Mouse (Mus musculus) kidney, embryonic 14.5 days (tissue): ENCODE data around the gene Rpl12. TPM values are rescaled to one million over a fixed set of nuclear protein-coding genes. Genes with fewer than 3 reads are reported as not detected.

ENCODE experiments used
- ATAC-seq: fragments of 200-750 bp; cut with Nextera tagmentation; 2 replicates; pipeline ENCODE4 v1.8.0; 2017; ENCODE audit warnings: moderate number of reproducible peaks, mild to moderate bottlenecking, moderate TSS enrichment, moderate library complexity; ENCODE audit not compliant: low FRiP score, low TSS enrichment
- H3K27ac ChIP-seq: fragments of 300-500 bp; sonication (generic); 2 replicates; pipeline ENCODE4 v1.5.1; 2014; ENCODE audit warnings: low read depth, mild to moderate bottlenecking, low read length, moderate library complexity, mixed read lengths
- H3K27me3 ChIP-seq: fragments of 300-500 bp; sonication (generic); 2 replicates; pipeline ENCODE4 v1.6.1; 2014; ENCODE audit warnings: mild to moderate bottlenecking, low read length; ENCODE audit not compliant: control insufficient read depth, insufficient read depth
- H3K36me3 ChIP-seq: fragments of 300-500 bp; sonication (generic); 2 replicates; pipeline ENCODE4 v1.6.1; 2014; ENCODE audit warnings: low read length, mixed read lengths; ENCODE audit not compliant: control insufficient read depth, insufficient read depth
- H3K4me1 ChIP-seq: fragments of 300-500 bp; sonication (generic); 2 replicates; pipeline ENCODE4 v1.6.1; 2014; ENCODE audit warnings: low read length, mixed read lengths; ENCODE audit not compliant: control insufficient read depth, insufficient read depth
- H3K4me2 ChIP-seq: fragments of 300-500 bp; sonication (generic); replicated peaks from 2 replicates; pipeline ENCODE4 v1.6.1; 2014; ENCODE audit warnings: low read depth, mild to moderate bottlenecking, low read length
- H3K4me3 ChIP-seq: fragments of 300-500 bp; sonication (generic); 2 replicates; pipeline ENCODE4 v1.5.1; 2014; ENCODE audit warnings: mild to moderate bottlenecking, low read length
- H3K9ac ChIP-seq: fragments of 300-500 bp; sonication (generic); 2 replicates; pipeline ENCODE4 v1.6.1; 2014; ENCODE audit warnings: low read depth, mild to moderate bottlenecking, low read length, moderate library complexity
- H3K9me3 ChIP-seq: fragments of 300-500 bp; sonication (generic); 2 replicates; pipeline ENCODE4 v1.6.1; 2016; ENCODE audit warnings: low read length; ENCODE audit not compliant: control insufficient read depth
- WGBS: fragments of 180-500 bp; shearing (Covaris S2); extraction: QIAGEN DNeasy Blood & Tissue Kit; methylation state at CpG from one replicate; pipeline ENCODE4 v1.1.7; 2014; 5-methylcytosine and 5-hydroxymethylcytosine counted together
- polyA plus RNA-seq: library from polyadenylated mRNA; unstranded; fragments of >200 nt; fragmentation: Nextera tagmentation; extraction: Ambion mirVana; gene quantifications from 2 replicates; pipeline ENCODE4 v1.2.1, GENCODE M21; 2014

Rpl12 gene
- 249 and 308 TPM in 2 replicates for polyA plus RNA-seq

GRCm38 (mm10) chr2:32961192-32961995 is at the start of gene Rpl12, which contains the start of gene Lrsam1:
TSS of gene Rpl12 (plus strand) at chr2:32961559.
TSS of gene Lrsam1 (minus strand) at chr2:32961614.
- Histone ChIP-seq H3K4me2 (peak within 1 kb of the TSS; percentile 57), H3K9ac (peak within 1 kb of the TSS; percentile 81), H3K4me1 (peaks cover 26% of the 10 kb centered on the region), H3K27ac (peak within 1 kb of the TSS; percentile 94), H3K27me3 (no peaks in the 10 kb centered on the region), H3K9me3 (no peaks in the 10 kb centered on the region), H3K4me3 (peak within 1 kb of the TSS; percentile 97), H3K36me3 (peaks cover 24% of the 10 kb centered on the region)
- WGBS, result 3% methylated on average over 55 of the region's 55 CpGs
- peak; percentile 93 for ATAC-seq

- H3K27me3 ChIP-seq, result no peaks in the 10 kb centered on the region
- no peak overlapping the region for H3K9ac ChIP-seq
- no peaks in the 10 kb centered on the region for H3K9me3 ChIP-seq
- H3K36me3 ChIP-seq, result peaks cover 32% of the 10 kb centered on the region; the same call in 1 of the 2 replicates
- H3K4me2 ChIP-seq, result no peak overlapping the region
- no peak overlapping the region for H3K4me3 ChIP-seq
- H3K4me1 ChIP-seq, result peaks cover 33% of the 10 kb centered on the region
- no peak overlapping the region for H3K27ac ChIP-seq
- ATAC-seq, result no peak
- WGBS, result 85% methylated on average over 7 of the region's 7 CpGs
Measured at GRCm38 (mm10) chr2:32911639-32912182, 49.6 kb upstream of the Rpl12 start.

DNA sequence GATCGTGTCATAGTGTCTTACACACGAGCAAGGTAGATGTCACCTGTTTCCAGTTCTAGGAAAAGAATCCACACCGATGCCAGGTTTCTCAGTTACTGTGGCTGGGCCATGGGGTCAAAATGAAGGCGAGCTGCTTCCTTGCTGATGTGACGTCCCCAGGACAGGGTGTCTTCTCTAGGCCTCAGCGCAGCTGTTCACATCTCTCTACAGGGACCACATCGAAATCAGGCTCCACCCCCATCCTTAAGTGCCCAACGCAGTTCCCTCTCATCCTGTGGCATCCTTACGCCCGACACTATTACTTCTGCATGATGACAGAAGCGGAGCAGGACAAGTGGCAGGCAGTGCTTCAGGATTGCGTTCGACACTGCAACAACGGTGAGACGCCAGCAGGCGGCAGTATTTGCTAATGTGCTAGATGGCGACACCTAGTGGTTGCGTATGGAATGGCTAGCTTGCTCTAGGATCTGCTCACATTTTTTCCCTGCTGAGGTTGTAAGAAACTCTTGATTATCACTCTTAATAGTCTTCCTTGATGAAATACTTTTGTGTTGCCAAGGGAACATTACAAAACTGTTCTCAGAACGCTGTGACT is 49.1 kb upstream of the Rpl12 start:
- peaks cover 27% of the 10 kb centered on the region for H3K4me1 ChIP-seq
- peaks cover 32% of the 10 kb centered on the region; the same call in 1 of the 2 replicates for H3K36me3 ChIP-seq
- peak; percentile 8; the same call in 1 of the 2 replicates for ATAC-seq

DNA sequence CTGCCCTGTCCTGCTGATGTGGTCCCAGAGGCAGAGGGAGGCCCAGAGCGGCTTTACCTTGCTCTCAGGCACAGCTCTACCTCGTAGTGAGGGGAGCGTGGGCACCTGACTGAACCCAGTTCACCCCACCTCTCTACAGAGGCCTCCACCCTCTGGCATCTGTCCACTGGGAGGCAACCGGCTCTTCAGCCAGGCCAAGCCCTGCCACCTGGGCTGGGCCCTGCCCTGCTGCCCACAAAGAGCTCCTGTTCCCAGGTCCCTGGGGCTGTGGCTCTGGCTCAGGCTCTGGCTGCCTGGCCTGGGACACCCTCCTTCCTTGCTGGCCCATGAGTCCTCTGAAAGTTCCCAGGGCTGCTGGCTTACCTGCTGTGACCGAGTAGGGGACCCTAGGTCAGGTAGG is 47.0 kb upstream of the Rpl12 start:
- 61% methylated on average over 5 of the region's 5 CpGs for WGBS
- no peak for ATAC-seq
- Histone ChIP-seq H3K4me2 (no peak overlapping the region), H3K4me1 (peaks cover 11% of the 10 kb centered on the region), H3K27me3 (no peaks in the 10 kb centered on the region), H3K9ac (peak overlapping the region; percentile 48), H3K36me3 (peaks cover 40% of the 10 kb centered on the region), H3K9me3 (no peaks in the 10 kb centered on the region), H3K4me3 (no peak overlapping the region), H3K27ac (peak overlapping the region; percentile 82)

More for the DNA sequence above, 49.1 kb upstream of the Rpl12 start:
- H3K4me2 ChIP-seq, result no peak overlapping the region
- H3K4me3 ChIP-seq, result no peak overlapping the region
- H3K9me3 ChIP-seq, result no peaks in the 10 kb centered on the region
- 32% methylated on average over 19 of the region's 19 CpGs for WGBS
- no peaks in the 10 kb centered on the region for H3K27me3 ChIP-seq
- H3K27ac ChIP-seq, result no peak overlapping the region
- H3K9ac ChIP-seq, result no peak overlapping the region

- Histone ChIP-seq H3K4me3 (no peak overlapping the region), H3K9me3 (no peaks in the 10 kb centered on the region), H3K27me3 (no peaks in the 10 kb centered on the region), H3K4me2 (no peak overlapping the region), H3K27ac (peak overlapping the region; percentile 82), H3K4me1 (peaks cover 11% of the 10 kb centered on the region), H3K9ac (no peak overlapping the region; the same call in 1 of the 2 replicates), H3K36me3 (peaks cover 46% of the 10 kb centered on the region)
- ATAC-seq, result peak; percentile 40; the same call in 1 of the 2 replicates
- WGBS, result 34% methylated on average over 3 of the region's 3 CpGs
Measured at GRCm38 (mm10) chr2:32914896-32915295, 46.5 kb upstream of the Rpl12 start.

DNA sequence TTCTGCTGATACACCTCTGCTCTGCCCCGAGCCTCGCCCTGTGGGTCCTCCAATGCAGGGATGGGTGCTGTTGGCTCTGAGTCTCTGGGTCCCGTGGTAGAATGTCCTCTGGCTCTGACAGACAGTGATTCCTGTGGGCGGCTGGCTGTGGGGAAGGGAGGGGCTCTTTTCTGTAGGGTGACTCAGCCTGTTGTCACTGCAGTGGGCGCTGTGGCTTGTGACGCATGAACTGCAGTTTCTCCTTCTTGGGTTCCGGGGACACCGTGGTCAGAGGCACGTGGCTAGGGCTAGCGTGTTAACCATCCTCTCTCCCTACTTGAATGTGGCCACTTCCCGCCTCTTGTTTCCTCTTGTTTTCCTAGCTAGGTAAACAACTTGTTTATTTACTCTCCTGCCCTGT is 43.8 kb upstream of the Rpl12 start:
- Histone ChIP-seq H3K27ac (no peak overlapping the region), H3K4me2 (no peak overlapping the region), H3K36me3 (peaks cover 54% of the 10 kb centered on the region), H3K4me3 (no peak overlapping the region), H3K4me1 (peaks cover 11% of the 10 kb centered on the region), H3K9ac (no peak overlapping the region), H3K27me3 (no peaks in the 10 kb centered on the region), H3K9me3 (no peaks in the 10 kb centered on the region)
- ATAC-seq, result no peak
- WGBS, result 82% methylated on average over 11 of the region's 11 CpGs

DNA sequence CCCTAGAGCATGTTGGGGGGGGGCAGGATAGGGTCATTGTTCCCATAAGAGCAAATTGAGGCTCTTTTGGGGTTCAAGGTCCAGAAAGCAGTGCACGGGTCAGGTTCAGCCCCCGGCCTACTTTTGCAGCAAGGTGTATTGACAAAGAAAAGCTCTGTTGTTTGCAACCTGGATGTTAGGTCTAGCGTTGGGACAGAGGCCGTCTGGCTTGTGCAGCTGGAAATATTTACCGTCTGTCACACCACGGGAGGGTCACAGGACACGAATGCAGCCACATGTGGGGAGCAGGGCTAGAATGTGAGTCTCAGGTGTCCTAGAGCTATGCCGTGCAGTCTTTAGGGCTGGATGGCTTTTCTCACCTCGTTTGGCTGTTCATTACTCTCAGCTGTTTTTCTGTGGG is 43.0 kb upstream of the Rpl12 start:
- no peak overlapping the region for H3K9ac ChIP-seq
- H3K9me3 ChIP-seq, result no peaks in the 10 kb centered on the region
- H3K27ac ChIP-seq, result no peak overlapping the region
- peaks cover 56% of the 10 kb centered on the region for H3K36me3 ChIP-seq
- H3K27me3 ChIP-seq, result no peaks in the 10 kb centered on the region
- 62% methylated on average over 9 of the region's 9 CpGs for WGBS
- no peak overlapping the region for H3K4me3 ChIP-seq
- no peak overlapping the region for H3K4me2 ChIP-seq
- H3K4me1 ChIP-seq, result peaks cover 11% of the 10 kb centered on the region
- ATAC-seq, result no peak

DNA sequence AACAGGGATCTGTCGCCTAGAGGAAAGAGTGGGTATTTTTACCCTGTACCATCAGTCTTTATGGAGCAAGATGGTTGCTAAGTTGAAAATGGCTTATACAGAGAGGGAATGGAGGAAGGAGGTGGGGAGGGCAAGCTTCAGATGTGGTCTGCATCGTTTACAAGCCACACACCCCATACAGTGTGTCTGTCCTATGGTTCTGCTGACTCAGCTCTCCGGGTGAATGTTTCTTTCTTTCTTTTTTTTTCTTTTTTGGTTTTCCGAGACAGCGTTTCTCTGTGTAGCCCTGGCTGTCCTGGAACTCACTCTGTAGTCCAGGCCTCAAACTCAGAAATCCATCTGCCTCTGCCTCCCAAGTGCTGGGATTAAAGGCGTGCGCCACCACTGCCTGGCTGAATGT is 40.1 kb upstream of the Rpl12 start:
- Histone ChIP-seq H3K4me2 (no peak overlapping the region), H3K9ac (no peak overlapping the region), H3K4me3 (no peak overlapping the region), H3K36me3 (peaks cover 61% of the 10 kb centered on the region), H3K27me3 (no peaks in the 10 kb centered on the region), H3K9me3 (no peaks in the 10 kb centered on the region), H3K4me1 (no peaks in the 10 kb centered on the region), H3K27ac (no peak overlapping the region)
- ATAC-seq, result no peak
- WGBS, result 89% methylated on average over 7 of the region's 7 CpGs
